Mouse (Mus musculus): ENCODE results near the gene Gm20890.
"Not testable (repeated sequence)": the region's sequence is repeated elsewhere in the genome, so short reads cannot be mapped to it uniquely, and the experiment has no call there.

Gm20890 gene

DNA sequence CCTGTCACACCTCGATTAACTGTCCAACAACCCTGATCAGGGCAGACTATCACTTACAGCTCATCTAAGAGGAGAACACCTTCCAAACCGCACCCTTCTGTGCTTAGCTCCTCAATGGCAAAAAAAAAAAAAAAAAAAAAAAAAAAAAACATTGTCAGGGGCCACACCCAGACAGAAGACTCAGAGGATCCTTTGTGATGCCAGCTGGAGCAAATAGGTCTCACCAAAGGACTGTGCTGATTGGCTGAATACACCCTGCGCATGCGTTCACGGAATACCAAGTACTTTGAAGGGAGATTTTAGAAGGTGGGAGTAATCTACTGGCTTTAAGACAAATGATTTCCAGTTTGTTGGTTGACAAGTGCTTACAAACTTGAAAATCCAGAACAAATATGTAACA, at the start of gene Gm20890:
Gm20890 (minus strand) TSS at position 101 of the 400 bp plus-strand sequence.
- not testable (repeated sequence) for DNase-seq (ENCODE audit: low read depth, low spot score)

Measured in CD4-positive, CD25-positive, alpha-beta regulatory T cell, adult 2 months (primary cell).